Mouse (Mus musculus): ENCODE measurements around the gene Sfxn3. TPM values are rescaled to one million over a fixed set of nuclear protein-coding genes. Genes with fewer than 3 reads are reported as not detected.
A peak's percentile ranks its signal among the peaks of the same experiment; 100 is the strongest.

Sfxn3 gene
- polyA plus RNA-seq, 1 experiment from 2014 or later = 6.9 TPM

DNA sequence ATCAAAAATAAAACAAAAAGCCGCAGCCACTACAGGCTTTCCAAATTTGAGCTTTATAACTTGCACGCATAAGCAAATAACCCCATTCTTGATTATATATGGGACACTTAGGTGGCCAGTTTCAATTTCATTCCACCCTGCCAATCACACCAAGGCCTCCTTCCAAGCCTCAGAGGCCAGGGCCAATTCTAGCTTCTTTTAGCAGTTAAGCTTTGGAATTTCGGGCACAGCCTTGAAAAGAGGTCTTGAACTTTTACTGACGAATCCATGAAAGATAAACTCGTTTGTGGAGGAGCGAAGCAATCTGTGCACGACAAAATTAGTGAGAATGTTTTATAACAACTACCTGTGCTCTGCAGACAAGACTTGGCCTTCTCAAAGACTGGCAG, 10.4 kb downstream of the Sfxn3 start:
- WGBS = 54% methylated on average over 7 of the region's 7 CpGs
- peaks cover 29% of the 10 kb centered on the region for H3K4me1 ChIP-seq
- H3K9me3 ChIP-seq = no peaks in the 10 kb centered on the region
- peak overlapping the region; percentile 92 for H3K27ac ChIP-seq
- H3K36me3 ChIP-seq (replicated peaks) = peaks cover 4% of the 10 kb centered on the region; the same call in 1 of the 2 replicates
- peak overlapping the region; percentile 59 for H3K4me3 ChIP-seq
- DNase-seq (ENCODE audit: extremely low spot score, low spot score) = no peak
- no peaks in the 10 kb centered on the region for H3K27me3 ChIP-seq (ENCODE audit: poor library complexity, severe bottlenecking)

DNA sequence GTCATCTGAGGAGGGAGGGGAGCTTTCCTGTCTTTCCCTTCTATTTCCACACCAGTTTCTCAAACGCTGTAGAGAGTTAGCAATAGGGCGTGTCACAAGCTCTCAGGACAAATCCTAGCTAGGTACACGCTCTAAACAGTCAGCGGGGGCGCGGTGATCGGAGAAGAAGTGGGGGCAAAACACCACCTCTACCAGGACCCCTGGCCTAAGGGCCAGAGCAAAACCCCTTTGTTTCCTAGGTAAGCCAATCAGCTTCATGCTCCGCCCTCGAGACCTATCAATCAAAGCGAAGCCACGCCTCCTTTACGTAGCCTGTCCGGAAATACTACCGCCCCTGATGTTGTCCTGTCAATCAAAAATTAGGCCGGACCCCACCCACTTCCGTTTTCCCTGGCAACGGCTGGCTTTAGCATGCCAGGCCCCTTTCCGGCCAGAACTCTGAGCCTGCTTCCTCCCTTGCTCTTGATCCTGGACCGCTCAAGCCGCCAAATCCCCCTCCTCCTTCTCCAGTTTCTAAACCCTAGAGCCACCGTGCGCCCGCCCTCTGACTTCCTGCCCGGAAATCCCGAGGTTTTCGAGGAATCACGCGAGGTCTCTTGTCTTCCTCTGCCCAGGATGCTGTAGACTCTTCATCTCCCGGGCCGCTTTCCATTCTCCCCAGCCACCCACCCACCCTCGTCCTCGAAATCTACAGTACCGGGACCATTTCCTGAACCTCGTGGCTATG, 11.0 kb downstream of the Sfxn3 start:
- Histone ChIP-seq H3K4me3 (peak overlapping the region; percentile 59), H3K27ac (peak overlapping the region; percentile 92), H3K36me3 (replicated peaks) (peaks cover 2% of the 10 kb centered on the region; the same call in 1 of the 2 replicates), H3K9me3 (no peaks in the 10 kb centered on the region), H3K4me1 (peaks cover 29% of the 10 kb centered on the region), H3K27me3 (ENCODE audit: poor library complexity, severe bottlenecking) (no peaks in the 10 kb centered on the region)
- peak; percentile 99 for DNase-seq (ENCODE audit: extremely low spot score, low spot score)
- WGBS = under 1% methylated on average over 34 of the region's 34 CpGs

GRCm38 (mm10) chr19:45058841-45059240, 11.5 kb downstream of the Sfxn3 start:
- WGBS = 1% methylated on average over 14 of the region's 14 CpGs
- H3K4me3 ChIP-seq = peak overlapping the region; percentile 59
- DNase-seq (ENCODE audit: extremely low spot score, low spot score) = no peak

DNA sequence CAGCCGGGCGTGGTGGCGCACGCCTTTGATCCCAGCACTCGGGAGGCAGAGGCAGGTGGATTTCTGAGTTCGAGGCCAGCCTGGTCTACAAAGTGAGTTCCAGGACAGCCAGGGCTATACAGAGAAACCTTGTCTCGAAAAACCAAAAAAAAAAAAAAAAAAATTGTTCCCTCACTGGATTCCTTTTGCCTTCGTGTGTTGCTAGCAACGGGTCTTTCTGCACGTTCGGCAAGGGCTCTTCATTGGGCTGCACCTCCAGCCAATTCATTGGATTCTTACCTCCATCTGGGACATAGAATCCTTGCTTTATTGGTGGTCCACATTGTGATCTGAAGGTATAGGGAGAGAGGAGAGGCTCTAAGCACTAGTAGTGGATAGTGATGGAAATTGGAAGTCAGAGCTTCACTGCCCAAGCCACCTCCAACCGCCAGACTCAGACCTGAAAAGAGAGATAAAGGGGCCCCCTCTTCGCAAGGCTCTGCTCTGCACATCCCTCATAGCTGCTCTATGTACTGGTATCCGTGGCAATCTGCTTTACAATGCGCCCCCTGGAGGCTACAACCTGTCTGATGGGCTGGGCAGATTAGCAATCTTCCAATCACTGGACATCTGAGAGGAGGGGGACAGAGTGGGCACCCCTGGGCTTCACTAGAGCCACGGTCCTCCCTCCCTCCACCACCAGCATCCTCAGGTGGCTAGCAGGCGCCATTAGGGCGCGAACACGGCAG, 16.4 kb downstream of the Sfxn3 start:
- Histone ChIP-seq H3K9me3 (no peaks in the 10 kb centered on the region), H3K4me3 (peak overlapping the region; percentile 26; the same call in 1 of the 2 replicates), H3K36me3 (replicated peaks) (no peaks in the 10 kb centered on the region), H3K4me1 (peaks cover 31% of the 10 kb centered on the region), H3K27me3 (ENCODE audit: poor library complexity, severe bottlenecking) (peaks cover 54% of the 10 kb centered on the region), H3K27ac (no peak overlapping the region)
- 45% methylated on average over 20 of the region's 20 CpGs for WGBS
- peak; percentile 66 for DNase-seq (ENCODE audit: extremely low spot score, low spot score)

More at GRCm38 (mm10) chr19:45058841-45059240, 11.5 kb downstream of the Sfxn3 start:
- peaks cover 5% of the 10 kb centered on the region for H3K27me3 ChIP-seq (ENCODE audit: poor library complexity, severe bottlenecking)
- H3K9me3 ChIP-seq = no peaks in the 10 kb centered on the region
- peaks cover 31% of the 10 kb centered on the region for H3K4me1 ChIP-seq
- no peaks in the 10 kb centered on the region; the same call in 1 of the 2 replicates for H3K36me3 ChIP-seq (replicated peaks)
- H3K27ac ChIP-seq = peak overlapping the region; percentile 92

DNA sequence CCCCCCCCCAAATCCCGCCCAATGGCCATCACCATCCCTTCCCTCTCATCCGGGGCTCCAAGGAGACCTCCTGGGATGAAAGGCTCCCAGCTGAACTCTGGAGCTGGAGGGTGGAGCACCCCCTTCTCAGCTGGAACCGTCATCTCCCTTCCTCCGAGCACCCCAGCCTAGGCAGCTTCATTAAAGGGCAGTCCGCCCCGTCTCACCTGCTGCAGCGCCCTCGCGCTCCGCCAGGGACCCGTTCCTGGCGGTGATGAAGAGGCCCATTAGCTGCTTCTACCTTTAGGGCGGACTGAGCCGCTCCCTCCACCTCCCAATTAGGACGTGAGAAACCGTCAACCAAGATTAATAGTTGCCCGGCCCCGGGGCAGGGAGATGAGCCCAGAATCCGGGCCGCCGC, 17.9 kb downstream of the Sfxn3 start:
- DNase-seq (ENCODE audit: extremely low spot score, low spot score) = no peak
- peak overlapping the region; percentile 18; the same call in 1 of the 2 replicates for H3K4me3 ChIP-seq
- no peak overlapping the region for H3K27ac ChIP-seq
- peaks cover 23% of the 10 kb centered on the region for H3K4me1 ChIP-seq
- H3K9me3 ChIP-seq = no peaks in the 10 kb centered on the region
- H3K27me3 ChIP-seq (ENCODE audit: poor library complexity, severe bottlenecking) = peaks cover 69% of the 10 kb centered on the region
- WGBS = 6% methylated on average over 21 of the region's 21 CpGs
- no peaks in the 10 kb centered on the region for H3K36me3 ChIP-seq (replicated peaks)

GRCm38 (mm10) chr19:45067170-45067569, 19.9 kb downstream of the Sfxn3 start:
- peaks cover 31% of the 10 kb centered on the region for H3K4me1 ChIP-seq
- DNase-seq (ENCODE audit: extremely low spot score, low spot score) = no peak
- no peaks in the 10 kb centered on the region for H3K36me3 ChIP-seq (replicated peaks)
- H3K9me3 ChIP-seq = no peaks in the 10 kb centered on the region
- H3K4me3 ChIP-seq = no peak overlapping the region
- WGBS = 10% methylated on average over 17 of the region's 17 CpGs
- peaks cover 88% of the 10 kb centered on the region for H3K27me3 ChIP-seq (ENCODE audit: poor library complexity, severe bottlenecking)
- H3K27ac ChIP-seq = no peak overlapping the region

DNA sequence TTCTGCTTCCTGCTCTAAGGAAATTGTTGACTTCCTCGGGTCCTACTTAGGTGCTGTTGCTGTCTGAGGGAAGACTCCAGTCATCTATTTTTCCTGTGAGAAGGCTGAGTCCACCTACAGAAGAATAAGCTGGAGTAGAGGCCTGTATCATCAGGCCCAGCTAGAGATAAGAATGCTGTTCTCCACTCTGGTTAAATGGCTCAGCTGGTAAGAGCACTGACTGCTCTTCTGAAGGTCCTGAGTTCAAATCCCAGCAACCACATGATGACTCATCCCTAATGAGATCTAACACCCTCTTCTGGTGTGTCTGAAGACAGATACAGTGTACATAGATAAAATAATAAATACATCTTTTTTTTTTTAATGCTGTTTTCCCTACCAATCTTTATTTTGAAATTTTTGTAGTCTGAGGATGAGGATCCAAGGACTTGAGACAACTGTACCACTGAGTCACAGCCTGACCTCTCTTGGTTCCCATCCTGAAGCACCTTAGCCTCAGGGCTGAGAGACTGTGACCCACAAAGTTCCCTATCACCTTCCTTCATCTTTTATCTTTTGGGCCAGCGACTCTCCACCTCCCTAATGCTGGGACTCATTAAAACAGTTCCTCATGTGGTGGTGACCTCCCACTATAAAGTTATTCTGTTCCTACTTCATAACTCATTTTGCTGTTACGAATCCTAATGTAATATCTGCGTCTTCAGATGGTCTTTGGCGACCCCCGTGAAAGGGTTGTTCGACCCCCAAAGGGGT, 20.6 kb downstream of the Sfxn3 start:
- WGBS = 82% methylated on average over 7 of the region's 7 CpGs
- peaks cover 31% of the 10 kb centered on the region for H3K4me1 ChIP-seq
- no peak for DNase-seq (ENCODE audit: extremely low spot score, low spot score)
- no peak overlapping the region for H3K27ac ChIP-seq
- peaks cover 95% of the 10 kb centered on the region for H3K27me3 ChIP-seq (ENCODE audit: poor library complexity, severe bottlenecking)
- no peaks in the 10 kb centered on the region for H3K9me3 ChIP-seq
- no peak overlapping the region for H3K4me3 ChIP-seq
- H3K36me3 ChIP-seq (replicated peaks) = no peaks in the 10 kb centered on the region

DNA sequence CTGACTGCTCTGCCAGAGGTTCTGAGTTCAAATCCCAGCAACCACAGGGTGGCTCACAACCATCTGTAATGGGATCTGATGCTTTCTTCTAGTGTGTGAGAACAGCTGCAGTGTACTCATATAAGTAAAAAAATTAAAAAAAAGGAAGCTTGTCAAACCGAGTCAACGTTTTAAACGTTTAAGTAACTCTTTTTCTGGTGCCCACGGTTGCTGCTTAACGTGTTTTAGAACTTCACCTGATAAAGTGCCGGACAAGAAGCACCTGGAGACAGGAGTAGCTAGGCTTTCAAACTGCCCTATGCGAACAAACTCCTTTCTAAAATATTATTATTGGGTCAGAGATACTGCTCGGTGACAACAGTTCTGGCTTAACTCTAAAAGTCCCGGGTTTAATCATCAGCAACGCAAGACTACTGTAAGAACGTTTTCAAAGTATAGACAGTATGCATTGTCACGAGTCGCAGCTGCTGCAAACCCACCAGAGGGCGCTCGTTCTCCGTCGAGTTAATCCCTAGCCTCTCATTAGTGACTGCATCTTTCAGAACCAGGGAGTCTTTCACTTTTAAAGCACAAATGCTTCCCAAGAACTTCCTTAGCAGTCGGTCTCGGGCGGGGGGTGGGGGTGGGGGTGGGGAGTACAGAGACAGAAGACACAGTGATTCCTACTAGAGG, 26.7 kb downstream of the Sfxn3 start:
- H3K27me3 ChIP-seq (ENCODE audit: poor library complexity, severe bottlenecking) = peaks cover 89% of the 10 kb centered on the region
- peak; percentile 85 for DNase-seq (ENCODE audit: extremely low spot score, low spot score)

DNA sequence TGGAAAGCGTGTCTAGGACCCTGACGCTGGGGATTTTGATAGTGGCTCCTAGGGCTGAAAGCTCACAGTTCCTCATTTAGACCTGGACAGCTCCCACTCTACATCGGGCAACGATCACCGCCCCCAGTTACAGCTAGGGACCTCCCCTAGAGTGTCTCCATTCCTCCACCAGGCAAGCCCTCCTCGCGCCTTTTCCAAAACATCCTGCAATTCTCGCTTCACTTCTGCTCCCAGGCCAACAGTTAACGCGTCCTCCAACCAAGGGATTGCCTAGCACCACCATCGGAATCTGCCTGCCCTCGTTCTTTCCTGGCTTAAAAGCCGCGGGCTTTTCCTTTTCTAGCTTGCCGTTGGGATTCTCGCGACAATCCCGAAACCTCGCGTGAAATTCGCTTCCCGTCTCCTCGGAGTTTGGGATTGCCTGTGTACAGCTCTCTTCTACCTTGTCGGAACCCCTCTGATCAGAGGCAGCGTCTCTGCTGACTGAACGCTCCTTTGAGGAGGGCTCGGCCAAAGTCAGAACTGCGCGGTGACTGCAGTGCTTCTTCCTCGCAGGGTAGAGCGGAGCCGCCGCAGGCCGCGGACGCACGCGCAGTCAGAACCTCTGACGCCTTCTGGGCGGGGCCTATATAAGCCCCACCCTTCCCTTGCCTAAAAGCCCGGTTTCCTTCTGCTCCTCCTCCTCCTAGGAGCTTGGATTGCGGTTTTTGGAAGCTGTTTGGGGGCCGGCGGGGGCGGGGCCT, 27.4 kb downstream of the Sfxn3 start, which contains the start of gene Kazald1:
Gene Kazald1 (plus strand): TSS at position 662 of the 743 bp plus-strand sequence.
- peaks cover 89% of the 10 kb centered on the region for H3K27me3 ChIP-seq (ENCODE audit: poor library complexity, severe bottlenecking)
- H3K4me1 ChIP-seq = peaks cover 63% of the 10 kb centered on the region
- DNase-seq (ENCODE audit: extremely low spot score, low spot score) = peak; percentile 92
- H3K9me3 ChIP-seq = no peaks in the 10 kb centered on the region
- H3K36me3 ChIP-seq (replicated peaks) = no peaks in the 10 kb centered on the region
- WGBS = under 1% methylated on average over 45 of the region's 45 CpGs
- peak within 1 kb of the TSS; percentile 62 for H3K4me3 ChIP-seq
- peak within 1 kb of the TSS; percentile 91 for H3K27ac ChIP-seq

More for the DNA sequence above, 26.7 kb downstream of the Sfxn3 start:
- H3K4me3 ChIP-seq = peak overlapping the region; percentile 62
- peaks cover 56% of the 10 kb centered on the region for H3K4me1 ChIP-seq
- 9% methylated on average over 20 of the region's 20 CpGs for WGBS
- peak overlapping the region; percentile 91 for H3K27ac ChIP-seq
- no peaks in the 10 kb centered on the region for H3K9me3 ChIP-seq
- H3K36me3 ChIP-seq (replicated peaks) = no peaks in the 10 kb centered on the region

DNA sequence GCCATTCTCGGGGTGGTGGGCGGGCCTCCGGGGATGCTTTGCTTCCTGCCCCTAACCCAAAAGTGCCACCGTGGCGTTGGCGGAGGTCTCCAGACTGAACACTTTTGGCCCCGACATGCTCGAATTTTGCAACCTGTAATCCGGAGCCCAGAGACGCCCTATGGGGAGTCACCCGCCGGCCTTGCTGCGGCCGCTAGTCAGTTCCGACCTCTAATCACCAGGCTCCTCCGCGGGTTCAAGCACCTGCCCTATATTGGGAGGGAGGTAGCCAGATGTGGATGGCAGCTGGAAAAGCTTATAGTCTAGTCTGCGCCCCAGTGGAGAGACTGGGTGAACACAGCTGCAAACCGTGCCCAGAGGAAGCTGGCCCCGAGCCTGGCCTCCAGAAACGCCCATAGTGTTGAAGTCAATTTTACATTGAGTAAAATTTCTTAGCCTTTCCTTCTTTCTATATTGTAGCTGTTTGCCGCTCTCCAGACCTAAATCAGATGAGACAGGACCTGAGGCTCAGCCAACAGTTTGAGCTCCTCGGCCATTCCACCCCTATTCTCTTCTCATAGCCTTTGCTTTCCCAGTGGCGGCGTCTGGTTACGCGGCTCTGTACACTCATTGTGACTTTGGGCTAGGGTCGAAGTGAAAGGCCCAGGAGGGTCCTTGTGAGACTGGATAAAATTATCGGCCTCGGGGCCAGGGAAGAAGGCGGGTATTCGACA, 28.2 kb downstream of the Sfxn3 start:
- no peaks in the 10 kb centered on the region for H3K9me3 ChIP-seq
- peak; percentile 35 for DNase-seq (ENCODE audit: extremely low spot score, low spot score)
- H3K27me3 ChIP-seq (ENCODE audit: poor library complexity, severe bottlenecking) = peaks cover 89% of the 10 kb centered on the region
- H3K4me3 ChIP-seq = peak overlapping the region; percentile 62
- no peaks in the 10 kb centered on the region for H3K36me3 ChIP-seq (replicated peaks)
- peaks cover 68% of the 10 kb centered on the region for H3K4me1 ChIP-seq
- WGBS = under 1% methylated on average over 32 of the region's 32 CpGs
- H3K27ac ChIP-seq = peak overlapping the region; percentile 91

GRCm38 (mm10) chr19:45076036-45076575, 28.8 kb downstream of the Sfxn3 start:
- H3K4me3 ChIP-seq = peak overlapping the region; percentile 62

More at GRCm38 (mm10) chr19:45076036-45076575, 28.8 kb downstream of the Sfxn3 start:
- peak; percentile 35 for DNase-seq (ENCODE audit: extremely low spot score, low spot score)
- 6% methylated on average over 17 of the region's 17 CpGs for WGBS
- H3K4me1 ChIP-seq = peaks cover 68% of the 10 kb centered on the region
- no peaks in the 10 kb centered on the region for H3K9me3 ChIP-seq
- no peaks in the 10 kb centered on the region for H3K36me3 ChIP-seq (replicated peaks)
- no peak overlapping the region for H3K27ac ChIP-seq
- peaks cover 89% of the 10 kb centered on the region for H3K27me3 ChIP-seq (ENCODE audit: poor library complexity, severe bottlenecking)
